Mouse (Mus musculus) heart, embryonic 14.5 days (tissue): ENCODE measurements around the gene Madd. TPM values are rescaled to one million over a fixed set of nuclear protein-coding genes. Genes with fewer than 3 reads are reported as not detected.

Experiments
- ATAC-seq: fragments of 200-750 bp; cut with Nextera tagmentation; 2 replicates; pipeline ENCODE4 v1.8.0; 2017; ENCODE audit warnings: low read depth, moderate TSS enrichment; ENCODE audit not compliant: insufficient number of reproducible peaks, insufficient read depth, low FRiP score
- H3K27ac ChIP-seq, 2 experiments: fragments of 200-500 bp in 1 of 2; fragments of 300-500 bp in 1 of 2; sonication (generic) in 1 of 2; replicated peaks in 1 of 2; 2 replicates each; pipeline ENCODE4 v1.5.1; 2012 to 2014; ENCODE audit warnings: low read depth in 2 of 2, low read length in 2 of 2, control low read depth in 1 of 2, mild to moderate bottlenecking in 1 of 2, mixed read lengths in 1 of 2; ENCODE audit not compliant: control insufficient read depth in 1 of 2, insufficient read depth in 1 of 2
- H3K27me3 ChIP-seq: fragments of 300-500 bp; sonication (generic); 2 replicates; pipeline ENCODE4 v1.6.1; 2014; ENCODE audit warnings: mild to moderate bottlenecking, low read length, control low read depth; ENCODE audit not compliant: control insufficient read depth, insufficient read depth
- H3K36me3 ChIP-seq: fragments of 300-500 bp; sonication (generic); 2 replicates; pipeline ENCODE4 v1.6.1; 2014; ENCODE audit warnings: mild to moderate bottlenecking, control low read depth, low read length, mixed read lengths; ENCODE audit not compliant: control insufficient read depth, insufficient read depth
- H3K4me1 ChIP-seq, 2 experiments: fragments of 200-500 bp in 1 of 2; fragments of 300-500 bp in 1 of 2; sonication (generic) in 1 of 2; 2 replicates each; pipeline ENCODE4 v1.6.1; 2012 to 2014; ENCODE audit warnings: low read length in 2 of 2, control low read depth in 1 of 2, mixed read lengths in 1 of 2; ENCODE audit not compliant: control insufficient read depth in 2 of 2, insufficient read depth in 2 of 2
- H3K4me2 ChIP-seq: fragments of 300-500 bp; sonication (generic); 2 replicates; pipeline ENCODE4 v1.6.1; 2014; ENCODE audit warnings: mild to moderate bottlenecking, low read length
- H3K4me3 ChIP-seq, 2 experiments: fragments of 200-500 bp in 1 of 2; fragments of 300-500 bp in 1 of 2; sonication (generic) in 1 of 2; 2 replicates each; pipeline ENCODE4 v1.5.1; 2012 to 2014; ENCODE audit warnings: low read length in 2 of 2, mild to moderate bottlenecking in 2 of 2, control low read depth in 1 of 2, low read depth in 1 of 2, moderate library complexity in 1 of 2; ENCODE audit not compliant: control insufficient read depth in 1 of 2, insufficient read depth in 1 of 2
- H3K9ac ChIP-seq: fragments of 300-500 bp; sonication (generic); 2 replicates; pipeline ENCODE4 v1.6.1; 2014; ENCODE audit warnings: mild to moderate bottlenecking, low read length
- H3K9me3 ChIP-seq: fragments of 300-500 bp; sonication (generic); 2 replicates; pipeline ENCODE4 v1.6.1; 2016; ENCODE audit warnings: low read length, control low read depth; ENCODE audit not compliant: control insufficient read depth
- WGBS: fragments of 180-500 bp; shearing (Covaris S2); extraction: QIAGEN DNeasy Blood & Tissue Kit; methylation state at CpG from one replicate; pipeline ENCODE4 v1.1.7; 2014; 5-methylcytosine and 5-hydroxymethylcytosine counted together
- polyA plus RNA-seq: library from polyadenylated mRNA; unstranded; fragments of >200 nt; fragmentation: Nextera tagmentation; extraction: Ambion mirVana; gene quantifications from 2 replicates; pipeline ENCODE4 v1.2.1, GENCODE M21; 2014

Gene Madd
- polyA plus RNA-seq, 1 experiment from 2014 or later, result 5.2 TPM

DNA sequence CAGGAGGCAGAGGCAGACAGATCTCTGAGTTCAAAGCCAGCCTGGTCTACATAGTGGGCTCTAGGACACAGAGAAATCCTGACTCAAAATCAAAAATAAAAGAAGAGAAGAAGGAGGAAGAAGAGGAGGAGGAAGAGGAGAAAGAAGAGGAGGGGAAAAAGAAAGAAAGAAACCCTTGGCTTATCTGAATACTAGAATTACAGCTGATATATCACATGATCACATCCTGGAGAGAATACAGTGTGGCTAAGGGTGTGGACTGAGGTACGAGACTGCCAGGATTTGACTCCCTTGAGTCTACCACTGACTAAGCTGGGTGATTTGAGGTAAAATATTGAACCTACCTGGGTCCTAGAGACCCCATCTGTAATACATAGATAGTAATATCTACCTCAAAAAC, 2.6 kb upstream of the Madd start:
- peaks cover 3 to 9% of the 10 kb centered on the region in 2 experiments; a peak in 3 of 4 replicates for H3K4me1 ChIP-seq
- no peak overlapping the region for H3K9ac ChIP-seq
- ATAC-seq, result no peak
- no peaks in the 10 kb centered on the region for H3K27me3 ChIP-seq
- H3K27ac ChIP-seq, result no peak overlapping the region
- WGBS, result 55% methylated on average over 1 of the region's 1 CpGs
- no peaks in the 10 kb centered on the region for H3K9me3 ChIP-seq
- H3K4me3 ChIP-seq, result no peak overlapping the region
- H3K36me3 ChIP-seq, result no peaks in the 10 kb centered on the region
- no peak overlapping the region for H3K4me2 ChIP-seq

DNA sequence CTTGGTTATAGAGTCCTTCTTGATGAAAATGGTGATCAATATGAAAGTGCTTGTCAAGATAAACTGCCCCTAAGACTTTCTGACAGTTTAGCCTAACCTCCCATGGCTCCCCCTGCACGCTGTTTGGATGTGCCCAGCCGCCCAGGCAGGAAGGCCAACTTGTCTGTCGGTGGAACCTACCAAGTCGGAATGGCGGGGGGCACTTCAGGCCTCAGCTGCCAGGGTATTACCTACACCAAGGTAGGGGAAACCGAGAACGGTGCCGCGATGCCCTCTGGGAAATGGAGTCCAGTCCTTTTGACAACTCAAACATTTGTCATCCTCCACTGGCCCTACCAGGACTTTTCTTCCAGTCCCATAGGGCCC, 506 bp downstream of the Madd start:
- H3K4me1 ChIP-seq, result peaks cover 3 to 14% of the 10 kb centered on the region in 2 experiments; a peak in 3 of 4 replicates
- H3K27ac ChIP-seq, result peak overlapping the region in 1 of 2 experiments; percentile 62; a peak in 2 of 4 replicates
- H3K36me3 ChIP-seq, result no peaks in the 10 kb centered on the region
- under 1% methylated on average over 9 of the region's 9 CpGs for WGBS
- peak; percentile 92 for ATAC-seq
- H3K27me3 ChIP-seq, result no peaks in the 10 kb centered on the region
- H3K4me2 ChIP-seq, result peak overlapping the region; percentile 95
- peak overlapping the region; percentile 72 for H3K9ac ChIP-seq
- peak overlapping the region; percentile 68 to 90 for H3K4me3 ChIP-seq
- H3K9me3 ChIP-seq, result no peaks in the 10 kb centered on the region

DNA sequence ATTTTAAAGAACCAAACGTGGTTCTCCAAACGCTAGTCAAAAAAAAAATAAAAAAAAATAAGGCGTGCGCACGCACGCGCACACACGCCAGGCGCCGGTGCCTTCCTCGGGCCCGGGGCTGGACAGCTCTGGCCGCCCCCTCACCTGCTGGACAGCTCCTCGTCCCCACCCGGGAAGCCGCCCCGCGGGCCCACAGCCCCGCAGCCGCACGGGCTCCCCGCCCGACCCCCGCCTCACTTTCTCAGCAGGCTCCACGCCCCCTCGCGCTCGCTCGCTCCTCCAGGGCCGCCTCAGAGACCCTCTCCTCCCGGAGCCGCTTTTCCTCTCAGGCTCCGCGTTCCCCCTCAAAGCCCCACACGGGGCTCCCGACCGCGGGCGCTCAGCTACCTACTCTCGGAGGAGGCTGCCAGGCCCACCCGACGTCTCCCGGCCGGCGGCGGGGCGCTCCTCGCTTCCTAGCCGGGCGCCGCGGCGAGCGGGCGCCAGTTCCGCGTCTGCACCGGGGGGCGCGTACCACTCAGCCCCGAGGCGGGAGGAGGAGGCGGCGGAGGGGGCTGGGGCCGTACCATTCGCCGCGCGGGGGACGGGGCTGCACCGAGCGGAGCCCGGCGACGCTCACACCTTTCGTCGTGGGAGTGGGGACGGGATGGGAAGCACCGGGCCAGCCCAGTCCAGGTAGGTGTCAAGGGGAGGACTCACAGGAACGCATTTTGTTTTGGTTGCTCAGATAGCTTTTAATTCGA, 1.1 kb downstream of the Madd start:
- peak overlapping the region; percentile 72 for H3K9ac ChIP-seq

DNA sequence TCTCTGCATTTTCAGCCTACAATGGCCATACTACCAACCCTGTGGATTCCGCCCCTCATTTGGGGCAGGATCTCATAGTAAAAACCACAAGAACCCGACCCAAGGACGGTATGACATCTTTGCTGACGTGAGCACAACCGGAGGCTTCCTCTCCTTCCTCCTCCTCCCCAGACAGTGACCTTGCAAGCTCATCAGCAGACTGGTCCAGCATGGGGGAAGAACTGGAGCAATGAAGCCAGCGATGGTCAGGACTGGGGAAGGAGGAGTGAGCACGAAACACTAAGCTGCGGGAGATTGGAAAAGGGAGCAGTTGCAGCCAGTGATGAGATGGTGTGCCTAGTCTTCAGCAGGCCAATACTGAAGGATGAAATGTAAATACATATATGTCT, 1.6 kb downstream of the Madd start:
- H3K9ac ChIP-seq, result peak overlapping the region; percentile 72
- peaks cover 3 to 14% of the 10 kb centered on the region in 2 experiments; a peak in 3 of 4 replicates for H3K4me1 ChIP-seq
- H3K27me3 ChIP-seq, result no peaks in the 10 kb centered on the region
- H3K9me3 ChIP-seq, result no peaks in the 10 kb centered on the region
- H3K4me3 ChIP-seq, result peak overlapping the region; percentile 68 to 90
- no peak for ATAC-seq
- 0 out of 2 replicates have a peak, but pooled peaks cover 4% of the 10 kb centered on the region for H3K36me3 ChIP-seq
- 16% methylated on average over 8 of the region's 8 CpGs for WGBS
- no peak overlapping the region for H3K27ac ChIP-seq
- H3K4me2 ChIP-seq, result peak overlapping the region; percentile 95

More for the DNA sequence above, 1.1 kb downstream of the Madd start:
- peaks cover 3 to 14% of the 10 kb centered on the region in 2 experiments; a peak in 3 of 4 replicates for H3K4me1 ChIP-seq
- H3K4me2 ChIP-seq, result peak overlapping the region; percentile 95
- no peaks in the 10 kb centered on the region for H3K9me3 ChIP-seq
- 0 out of 2 replicates have a peak, but pooled peaks cover 4% of the 10 kb centered on the region for H3K36me3 ChIP-seq
- peak overlapping the region; percentile 68 to 90 for H3K4me3 ChIP-seq
- H3K27ac ChIP-seq, result peak overlapping the region in 1 of 2 experiments; percentile 62; a peak in 2 of 4 replicates
- WGBS, result under 1% methylated on average over 72 of the region's 81 CpGs
- ATAC-seq, result peak; percentile 85
- H3K27me3 ChIP-seq, result no peaks in the 10 kb centered on the region

DNA sequence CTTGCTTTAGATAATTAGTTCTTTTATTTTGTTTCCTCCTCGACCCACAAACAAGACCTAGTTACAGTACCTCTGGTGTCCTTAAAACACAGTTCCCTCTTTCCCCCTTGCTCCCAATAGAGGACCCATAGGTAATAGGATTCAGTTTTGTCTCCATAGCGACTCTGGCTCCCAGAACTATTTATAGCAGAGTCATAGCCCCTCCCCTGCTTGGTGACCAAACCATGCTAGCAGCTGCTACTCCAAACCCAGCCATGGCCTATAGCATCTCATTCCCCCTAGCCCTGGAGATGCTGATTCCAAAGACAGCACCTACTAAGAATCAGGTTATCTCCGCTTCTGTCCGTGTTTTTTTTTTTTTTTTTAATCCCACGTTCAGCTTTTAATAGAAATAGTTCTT, 2.9 kb downstream of the Madd start:
- Histone ChIP-seq H3K4me2 (no peak overlapping the region), H3K27ac (no peak overlapping the region), H3K4me1 (peaks cover 3 to 14% of the 10 kb centered on the region in 2 experiments; a peak in 3 of 4 replicates), H3K9me3 (no peaks in the 10 kb centered on the region), H3K27me3 (no peaks in the 10 kb centered on the region), H3K9ac (no peak overlapping the region), H3K36me3 (0 out of 2 replicates have a peak, but pooled peaks cover 4% of the 10 kb centered on the region), H3K4me3 (no peak overlapping the region)
- WGBS, result 55% methylated on average over 5 of the region's 5 CpGs
- ATAC-seq, result no peak

DNA sequence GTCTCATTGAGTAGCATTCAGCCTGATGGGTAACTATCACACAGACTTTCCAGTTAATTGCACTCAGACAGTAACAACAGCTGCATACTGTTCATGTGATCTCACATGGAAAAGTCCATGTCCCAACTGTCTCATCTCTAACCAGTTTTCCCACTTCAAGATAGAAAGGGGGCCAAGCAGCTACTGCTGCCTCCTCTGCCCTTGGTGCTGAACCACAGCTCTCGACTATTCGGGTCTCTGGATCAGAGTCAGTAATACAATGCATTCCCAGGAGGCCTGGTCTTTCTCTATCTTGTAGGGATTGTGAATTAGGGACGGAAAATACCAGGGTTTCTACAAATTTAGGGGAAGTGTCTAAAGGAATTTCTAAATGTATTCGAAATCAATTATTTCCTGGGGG, 3.8 kb downstream of the Madd start:
- WGBS, result 31% methylated on average over 4 of the region's 4 CpGs
- H3K27ac ChIP-seq, result no peak overlapping the region
- no peak overlapping the region for H3K4me3 ChIP-seq
- H3K36me3 ChIP-seq, result 0 out of 2 replicates have a peak, but pooled peaks cover 4% of the 10 kb centered on the region
- no peak for ATAC-seq
- no peak overlapping the region for H3K4me2 ChIP-seq
- no peaks in the 10 kb centered on the region for H3K9me3 ChIP-seq
- no peak overlapping the region for H3K9ac ChIP-seq
- H3K27me3 ChIP-seq, result no peaks in the 10 kb centered on the region
- H3K4me1 ChIP-seq, result peaks cover 3 to 14% of the 10 kb centered on the region in 2 experiments; a peak in 3 of 4 replicates

DNA sequence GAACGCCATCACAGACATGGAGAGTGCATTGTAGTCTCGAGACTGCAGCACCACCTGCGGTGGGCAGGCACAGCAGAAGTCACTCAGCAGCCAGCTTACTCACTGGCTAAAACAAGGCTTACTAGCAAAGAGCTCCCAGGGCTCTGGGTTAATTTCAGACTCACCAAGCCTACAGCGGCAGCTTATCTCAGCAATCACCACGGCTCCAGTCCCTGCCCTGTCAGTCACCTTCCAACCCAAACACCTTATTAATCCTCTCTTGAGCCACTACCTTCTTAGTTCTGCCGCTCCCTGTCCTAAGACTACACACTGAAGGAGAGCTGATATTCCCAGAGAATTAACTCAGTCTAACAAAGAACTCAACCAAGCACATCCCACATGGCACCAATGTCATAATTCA, 7.4 kb downstream of the Madd start:
- Histone ChIP-seq H3K4me3 (no peak overlapping the region), H3K27ac (no peak overlapping the region), H3K9me3 (no peaks in the 10 kb centered on the region), H3K27me3 (no peaks in the 10 kb centered on the region), H3K4me1 (peaks cover 0 to 5% of the 10 kb centered on the region in 2 experiments; a peak in 2 of 4 replicates), H3K9ac (no peak overlapping the region), H3K4me2 (no peak overlapping the region), H3K36me3 (peaks cover 8% of the 10 kb centered on the region; the same call in 1 of the 2 replicates)
- WGBS, result 45% methylated on average over 6 of the region's 6 CpGs
- ATAC-seq, result no peak
